Mouse (Mus musculus): Measurements from ENCODE around the gene Mrap2.

DNA sequence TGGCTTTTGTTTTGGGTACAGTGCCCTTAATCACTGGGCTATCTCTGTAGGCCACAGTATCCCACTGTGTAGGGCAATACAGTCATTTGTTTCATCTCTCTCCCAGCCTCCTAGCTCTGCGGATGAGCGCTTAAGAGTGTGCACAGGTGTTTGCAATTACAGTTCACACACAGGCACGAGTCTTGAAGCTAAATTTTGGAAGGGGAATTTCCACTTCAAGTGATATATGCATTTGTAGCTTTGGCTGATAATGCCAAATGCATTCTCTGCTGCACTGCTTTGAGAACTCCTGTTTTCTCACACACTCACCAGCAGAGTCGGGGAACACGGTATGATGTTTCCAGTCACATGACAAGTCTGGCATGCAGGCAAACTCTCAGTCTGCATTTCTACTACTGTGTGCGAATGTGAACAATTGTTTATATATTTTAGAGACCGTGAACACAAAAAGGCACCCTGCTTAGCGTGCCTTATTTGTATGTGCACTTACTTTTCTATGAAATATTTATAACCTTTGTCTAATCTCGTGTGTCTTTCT lies 22.1 kb upstream of the Mrap2 start:
- no peak for TF ChIP-seq EP300 (IDR thresholded peaks at IDR 0.05; ENCODE audit: insufficient read depth, low read depth, low read length)
- no peak for TF ChIP-seq POLR2A (IDR thresholded peaks at IDR 0.05; ENCODE audit: insufficient read depth, low read length)
- no peak for TF ChIP-seq CTCF (IDR thresholded peaks at IDR 0.05; ENCODE audit: low read depth, low read length)

All from ES-Bruce4 (cell line).